Mouse (Mus musculus): Measurements from ENCODE around the gene Slc11a1.

- TF ChIP-seq CTCF (IDR thresholded peaks at IDR 0.05; ENCODE audit: low read depth) (peak; percentile 92), EP300 (IDR thresholded peaks at IDR 0.05; ENCODE audit: low read depth) (no peak)
Observed at GRCm38 (mm10) chr1:74361812-74362211, 13.2 kb upstream of the Slc11a1 start, which contains the start of gene Catip.

All from heart, postnatal 0 days (tissue).